Mouse (Mus musculus): ENCODE measurements around the gene E4f1. TPM values are rescaled to one million over a fixed set of nuclear protein-coding genes. Genes with fewer than 3 reads are reported as not detected.

Gene E4f1
- polyA plus RNA-seq, 1 experiment from 2014 or later: 10.3 TPM

DNA sequence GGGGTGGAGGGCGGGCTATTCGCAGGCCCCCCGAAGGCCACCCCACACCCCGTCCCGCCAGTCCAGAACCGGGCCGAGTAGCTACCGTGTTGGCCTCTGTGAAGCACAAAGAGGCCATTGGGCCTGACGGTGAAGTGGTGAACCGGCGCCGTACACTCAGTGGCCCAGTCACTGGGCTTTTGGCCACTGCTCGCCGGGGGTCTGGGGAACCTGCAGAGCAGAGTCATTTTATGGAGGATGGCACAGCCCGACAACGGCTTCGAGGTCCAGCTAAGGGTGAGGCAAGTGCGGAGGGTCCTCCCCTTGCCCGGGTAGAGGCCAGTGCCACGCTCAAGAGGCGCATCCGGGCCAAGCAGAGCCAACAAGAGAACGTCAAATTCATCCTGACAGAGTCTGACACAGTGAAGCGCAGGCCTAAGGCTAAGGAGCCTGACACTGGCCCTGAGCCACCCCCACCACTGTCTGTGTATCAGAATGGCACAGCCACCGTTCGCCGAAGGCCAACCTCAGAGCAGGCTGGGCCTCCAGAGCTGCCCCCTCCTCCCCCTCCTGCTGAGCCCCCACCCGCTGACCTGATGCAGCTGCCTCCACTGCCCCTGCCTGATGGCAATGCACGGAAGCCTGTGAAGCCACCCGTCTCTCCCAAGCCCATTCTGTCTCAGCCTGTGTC, 35.3 kb upstream of the E4f1 start:
- Histone ChIP-seq H3K9ac (replicated peaks; ENCODE audit: low read length) (no peak overlapping the region), H3K4me3 (ENCODE audit: low read depth, low read length) (no peak overlapping the region), H3K36me3 (replicated peaks; ENCODE audit: control insufficient read depth, insufficient read depth, low read depth, low read length) (peaks cover 14% of the 10 kb centered on the region), H3K4me2 (ENCODE audit: low read depth, low read length) (no peak overlapping the region), H3K27me3 (ENCODE audit: control insufficient read depth, insufficient read depth, low read length) (no peaks in the 10 kb centered on the region), H3K4me1 (ENCODE audit: control insufficient read depth, insufficient read depth, low read length) (0 out of 2 replicates have a peak, but pooled peaks cover 2% of the 10 kb centered on the region), H3K9me3 (replicated peaks; ENCODE audit: control insufficient read depth, low read length) (no peaks in the 10 kb centered on the region), H3K27ac (replicated peaks; ENCODE audit: low read depth, low read length) (no peak overlapping the region)
- WGBS: 90% methylated on average over 30 of the region's 30 CpGs
- DNase-seq (ENCODE audit: low spot score) (no peak), ATAC-seq (replicated peaks; ENCODE audit: insufficient number of reproducible peaks, low FRiP score, low TSS enrichment, low read depth) (no peak)

DNA sequence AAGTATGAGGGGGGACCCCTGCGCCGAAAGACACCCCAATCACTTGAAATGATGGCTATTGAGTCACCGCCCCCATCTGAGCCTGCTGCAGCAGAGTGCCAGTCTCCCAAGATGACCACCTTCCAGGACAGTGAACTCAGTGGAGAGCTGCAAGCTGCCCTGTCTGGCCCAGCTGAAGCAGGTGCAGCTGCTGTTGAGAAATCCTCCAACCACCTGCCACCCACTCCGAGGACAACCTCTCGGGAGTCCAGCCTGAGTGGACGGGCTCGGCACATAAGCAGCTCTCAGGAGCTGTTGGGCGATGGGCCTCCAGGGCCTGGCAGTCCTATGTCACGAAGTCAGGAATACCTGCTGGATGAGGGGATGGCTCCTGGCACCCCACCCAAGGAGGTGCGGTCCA, 34.0 kb upstream of the E4f1 start:
- no peaks in the 10 kb centered on the region for H3K9me3 ChIP-seq (replicated peaks; ENCODE audit: control insufficient read depth, low read length)
- no peak for DNase-seq (ENCODE audit: low spot score)
- no peak overlapping the region for H3K9ac ChIP-seq (replicated peaks; ENCODE audit: low read length)
- no peaks in the 10 kb centered on the region for H3K27me3 ChIP-seq (ENCODE audit: control insufficient read depth, insufficient read depth, low read length)
- H3K4me1 ChIP-seq (ENCODE audit: control insufficient read depth, insufficient read depth, low read length): 0 out of 2 replicates have a peak, but pooled peaks cover 2% of the 10 kb centered on the region
- 91% methylated on average over 10 of the region's 10 CpGs for WGBS
- no peak overlapping the region for H3K27ac ChIP-seq (replicated peaks; ENCODE audit: low read depth, low read length)
- H3K4me3 ChIP-seq (ENCODE audit: low read depth, low read length): no peak overlapping the region
- peaks cover 10% of the 10 kb centered on the region for H3K36me3 ChIP-seq (replicated peaks; ENCODE audit: control insufficient read depth, insufficient read depth, low read depth, low read length)
- ATAC-seq (replicated peaks; ENCODE audit: insufficient number of reproducible peaks, low FRiP score, low TSS enrichment, low read depth): no peak
- no peak overlapping the region for H3K4me2 ChIP-seq (ENCODE audit: low read depth, low read length)

- H3K4me2 ChIP-seq (ENCODE audit: low read depth, low read length): no peak overlapping the region
- 40% methylated on average over 11 of the region's 11 CpGs for WGBS
- no peak overlapping the region for H3K4me3 ChIP-seq (ENCODE audit: low read depth, low read length)
- no peak overlapping the region for H3K27ac ChIP-seq (replicated peaks; ENCODE audit: low read depth, low read length)
- H3K9me3 ChIP-seq (replicated peaks; ENCODE audit: control insufficient read depth, low read length): no peaks in the 10 kb centered on the region
- H3K9ac ChIP-seq (replicated peaks; ENCODE audit: low read length): no peak overlapping the region
- no peak for ATAC-seq (replicated peaks; ENCODE audit: insufficient number of reproducible peaks, low FRiP score, low TSS enrichment, low read depth)
- H3K36me3 ChIP-seq (replicated peaks; ENCODE audit: control insufficient read depth, insufficient read depth, low read depth, low read length): peaks cover 3% of the 10 kb centered on the region; the same call in 1 of the 2 replicates
- 0 out of 2 replicates have a peak, but pooled peaks cover 2% of the 10 kb centered on the region for H3K4me1 ChIP-seq (ENCODE audit: control insufficient read depth, insufficient read depth, low read length)
- no peak for DNase-seq (ENCODE audit: low spot score)
- no peaks in the 10 kb centered on the region for H3K27me3 ChIP-seq (ENCODE audit: control insufficient read depth, insufficient read depth, low read length)
Observed at GRCm38 (mm10) chr17:24502208-24502607, 32.1 kb upstream of the E4f1 start.

DNA sequence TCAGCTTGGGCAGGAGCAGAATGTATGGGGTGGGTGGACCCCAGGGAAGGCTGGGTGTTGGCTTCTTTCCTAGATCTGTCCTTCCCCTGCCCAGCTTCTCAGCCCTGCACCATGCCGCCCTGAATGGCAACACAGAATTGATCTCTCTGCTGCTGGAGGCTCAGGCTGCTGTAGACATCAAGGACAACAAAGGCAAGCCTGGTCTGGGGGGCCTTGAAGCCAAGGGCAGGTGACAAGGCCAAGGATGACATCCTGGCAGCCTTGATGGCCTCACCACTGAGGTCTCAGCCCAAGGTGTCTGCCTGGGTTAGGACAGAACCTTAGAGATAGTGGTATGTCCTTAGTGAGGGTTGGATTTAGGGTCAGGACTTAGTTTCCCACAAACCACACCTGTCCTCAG, 25.9 kb upstream of the E4f1 start:
- Histone ChIP-seq H3K4me3 (ENCODE audit: low read depth, low read length) (no peak overlapping the region), H3K4me1 (ENCODE audit: control insufficient read depth, insufficient read depth, low read length) (no peaks in the 10 kb centered on the region), H3K36me3 (replicated peaks; ENCODE audit: control insufficient read depth, insufficient read depth, low read depth, low read length) (no peaks in the 10 kb centered on the region), H3K27ac (replicated peaks; ENCODE audit: low read depth, low read length) (no peak overlapping the region), H3K27me3 (ENCODE audit: control insufficient read depth, insufficient read depth, low read length) (no peaks in the 10 kb centered on the region), H3K9me3 (replicated peaks; ENCODE audit: control insufficient read depth, low read length) (no peaks in the 10 kb centered on the region), H3K9ac (replicated peaks; ENCODE audit: low read length) (no peak overlapping the region), H3K4me2 (ENCODE audit: low read depth, low read length) (no peak overlapping the region)
- no peak for DNase-seq (ENCODE audit: low spot score)
- ATAC-seq (replicated peaks; ENCODE audit: insufficient number of reproducible peaks, low FRiP score, low TSS enrichment, low read depth): no peak
- WGBS: 82% methylated on average over 1 of the region's 1 CpGs

DNA sequence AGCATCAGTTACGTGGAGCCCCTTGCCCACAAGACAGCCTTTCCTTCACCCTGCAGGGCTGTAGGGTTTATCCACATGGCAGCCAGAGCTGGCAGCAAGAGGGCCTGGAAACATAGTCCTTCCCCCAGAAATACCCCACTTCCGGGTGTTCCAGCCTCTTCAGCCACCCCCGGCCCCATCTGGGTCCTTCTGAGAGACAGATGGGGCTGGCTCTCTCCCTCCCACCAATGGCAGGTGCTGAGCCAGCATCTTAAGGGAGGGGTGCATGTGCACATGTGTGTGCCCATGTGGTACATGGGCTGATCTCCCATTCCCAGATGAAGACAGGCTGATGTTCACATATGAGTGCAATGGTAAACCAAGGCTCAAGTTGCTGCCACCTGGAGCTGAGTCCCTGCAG, 25.3 kb upstream of the E4f1 start:
- 84% methylated on average over 3 of the region's 3 CpGs for WGBS
- no peak for ATAC-seq (replicated peaks; ENCODE audit: insufficient number of reproducible peaks, low FRiP score, low TSS enrichment, low read depth)
- Histone ChIP-seq H3K4me2 (ENCODE audit: low read depth, low read length) (no peak overlapping the region), H3K27me3 (ENCODE audit: control insufficient read depth, insufficient read depth, low read length) (no peaks in the 10 kb centered on the region), H3K4me1 (ENCODE audit: control insufficient read depth, insufficient read depth, low read length) (no peaks in the 10 kb centered on the region), H3K36me3 (replicated peaks; ENCODE audit: control insufficient read depth, insufficient read depth, low read depth, low read length) (no peaks in the 10 kb centered on the region), H3K9me3 (replicated peaks; ENCODE audit: control insufficient read depth, low read length) (no peaks in the 10 kb centered on the region), H3K4me3 (ENCODE audit: low read depth, low read length) (no peak overlapping the region), H3K9ac (replicated peaks; ENCODE audit: low read length) (no peak overlapping the region), H3K27ac (replicated peaks; ENCODE audit: low read depth, low read length) (no peak overlapping the region)
- no peak for DNase-seq (ENCODE audit: low spot score)

DNA sequence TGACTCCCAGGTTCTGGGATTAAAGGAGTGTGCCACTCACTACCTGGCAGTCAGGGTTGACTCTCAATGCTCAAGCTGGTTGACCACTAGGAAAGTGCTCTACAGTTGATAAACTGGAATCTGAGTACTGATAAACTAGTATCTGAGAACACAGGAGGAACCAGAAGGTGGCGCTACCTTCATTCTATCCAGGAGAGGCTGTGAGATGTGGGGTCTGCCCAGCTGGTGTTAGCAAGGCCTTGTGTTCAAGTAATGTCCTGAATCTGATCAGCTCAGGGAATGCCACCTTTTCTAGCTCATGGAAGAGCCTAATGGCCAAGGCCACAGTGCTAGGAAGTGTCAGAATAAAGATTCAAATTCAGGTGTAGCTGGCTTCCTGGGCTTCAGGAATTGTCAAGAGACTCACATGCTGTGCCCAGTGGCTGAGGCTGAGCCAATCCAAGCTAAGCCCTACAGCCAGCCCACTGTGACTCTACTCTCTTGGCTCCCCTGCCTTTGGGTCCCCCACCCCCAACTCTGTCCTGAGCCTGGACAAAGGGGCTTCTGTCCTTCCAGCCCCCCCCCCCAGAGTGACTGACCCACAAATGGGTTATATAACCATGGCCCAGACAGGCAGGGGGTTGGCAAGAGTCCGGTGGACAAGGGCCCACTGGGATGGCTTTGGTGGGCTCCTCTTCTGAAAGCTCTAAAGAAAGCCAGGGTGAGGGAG, 24.7 kb upstream of the E4f1 start:
- Histone ChIP-seq H3K36me3 (replicated peaks; ENCODE audit: control insufficient read depth, insufficient read depth, low read depth, low read length) (no peaks in the 10 kb centered on the region), H3K27me3 (ENCODE audit: control insufficient read depth, insufficient read depth, low read length) (no peaks in the 10 kb centered on the region), H3K4me3 (ENCODE audit: low read depth, low read length) (no peak overlapping the region), H3K4me2 (ENCODE audit: low read depth, low read length) (no peak overlapping the region), H3K9me3 (replicated peaks; ENCODE audit: control insufficient read depth, low read length) (no peaks in the 10 kb centered on the region), H3K4me1 (ENCODE audit: control insufficient read depth, insufficient read depth, low read length) (no peaks in the 10 kb centered on the region), H3K27ac (replicated peaks; ENCODE audit: low read depth, low read length) (no peak overlapping the region), H3K9ac (replicated peaks; ENCODE audit: low read length) (no peak overlapping the region)
- 32% methylated on average over 2 of the region's 2 CpGs for WGBS
- no peak for ATAC-seq (replicated peaks; ENCODE audit: insufficient number of reproducible peaks, low FRiP score, low TSS enrichment, low read depth)
- peak; percentile 78 for DNase-seq (ENCODE audit: low spot score)

DNA sequence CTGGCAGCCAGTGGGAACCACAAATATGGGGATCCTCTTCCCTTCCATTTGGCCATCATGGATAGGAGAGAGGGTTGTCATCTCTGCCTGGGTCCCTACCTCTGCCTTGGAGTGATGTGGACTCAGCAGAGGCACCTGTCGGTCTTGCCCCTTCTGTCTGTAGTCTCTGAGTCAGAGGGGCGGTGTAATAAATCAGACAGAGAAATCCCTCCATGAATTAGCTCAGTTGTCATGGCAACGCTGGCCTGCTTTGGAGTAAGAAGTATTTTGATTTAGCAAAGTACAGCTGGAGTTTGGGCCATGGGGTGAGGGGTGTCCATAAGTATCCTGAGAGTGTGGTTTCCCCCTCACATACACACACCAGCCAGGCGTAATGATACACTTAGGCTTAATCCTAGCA, 20.3 kb upstream of the E4f1 start:
- Histone ChIP-seq H3K4me2 (ENCODE audit: low read depth, low read length) (no peak overlapping the region), H3K4me3 (ENCODE audit: low read depth, low read length) (no peak overlapping the region)

More for the DNA sequence above, 20.3 kb upstream of the E4f1 start:
- no peaks in the 10 kb centered on the region for H3K9me3 ChIP-seq (replicated peaks; ENCODE audit: control insufficient read depth, low read length)
- peaks cover 5% of the 10 kb centered on the region for H3K27me3 ChIP-seq (ENCODE audit: control insufficient read depth, insufficient read depth, low read length)
- WGBS: 75% methylated on average over 4 of the region's 4 CpGs
- no peak overlapping the region for H3K9ac ChIP-seq (replicated peaks; ENCODE audit: low read length)
- ATAC-seq (replicated peaks; ENCODE audit: insufficient number of reproducible peaks, low FRiP score, low TSS enrichment, low read depth) (no peak), DNase-seq (ENCODE audit: low spot score) (peak; percentile 34)
- H3K4me1 ChIP-seq (ENCODE audit: control insufficient read depth, insufficient read depth, low read length): peaks cover 5% of the 10 kb centered on the region
- no peaks in the 10 kb centered on the region for H3K36me3 ChIP-seq (replicated peaks; ENCODE audit: control insufficient read depth, insufficient read depth, low read depth, low read length)
- no peak overlapping the region for H3K27ac ChIP-seq (replicated peaks; ENCODE audit: low read depth, low read length)
